Mouse (Mus musculus) embryonic facial prominence, embryonic 11.5 days (tissue): ENCODE measurements at regions not wholly inside any gene's neighbourhood (a gene's known extent, or its start where the extent isn't known, plus 50 kb on each side); places are given as distances from the start of the nearest gene placed in this dataset.

ENCODE experiments used
- ATAC-seq: fragments of 200-750 bp; cut with Nextera tagmentation; replicated peaks from 2 replicates; pipeline ENCODE4 v1.8.0; 2017; ENCODE audit warnings: low read depth; ENCODE audit not compliant: insufficient number of reproducible peaks, low FRiP score, low TSS enrichment
- DNase-seq: peaks from one replicate; pipeline ENCODE4 v3.0.0-alpha.2; 2015; ENCODE audit warnings: low spot score
- H3K27ac ChIP-seq: fragments of 300-500 bp; sonication (generic); replicated peaks from 2 replicates; pipeline ENCODE4 v1.5.1; 2014; ENCODE audit warnings: mild to moderate bottlenecking, low read depth, low read length, control low read depth
- H3K27me3 ChIP-seq: fragments of 300-500 bp; sonication (generic); 2 replicates; pipeline ENCODE4 v1.6.1; 2014; ENCODE audit warnings: mild to moderate bottlenecking, low read length, moderate library complexity, mixed read lengths; ENCODE audit not compliant: control insufficient read depth, insufficient read depth
- H3K36me3 ChIP-seq: fragments of 300-500 bp; sonication (generic); replicated peaks from 2 replicates; pipeline ENCODE4 v1.6.1; 2014; ENCODE audit warnings: low read depth, mild to moderate bottlenecking, low read length, moderate library complexity, mixed read lengths; ENCODE audit not compliant: control insufficient read depth, insufficient read depth
- H3K4me1 ChIP-seq: fragments of 300-500 bp; sonication (generic); 2 replicates; pipeline ENCODE4 v1.6.1; 2014; ENCODE audit warnings: low read length, mixed read lengths; ENCODE audit not compliant: control insufficient read depth, insufficient read depth
- H3K4me2 ChIP-seq: fragments of 300-500 bp; sonication (generic); 2 replicates; pipeline ENCODE4 v1.6.1; 2014; ENCODE audit warnings: low read depth, mild to moderate bottlenecking, control low read depth, low read length, moderate library complexity
- H3K4me3 ChIP-seq: fragments of 300-500 bp; sonication (generic); 2 replicates; pipeline ENCODE4 v1.5.1; 2014; ENCODE audit warnings: low read depth, low read length, control low read depth
- H3K9ac ChIP-seq: fragments of 300-500 bp; sonication (generic); replicated peaks from 2 replicates; pipeline ENCODE4 v1.6.1; 2014; ENCODE audit warnings: mild to moderate bottlenecking, control low read depth, low read length
- H3K9me3 ChIP-seq: fragments of 300-500 bp; sonication (generic); replicated peaks from 2 replicates; pipeline ENCODE4 v1.6.1; 2016; ENCODE audit warnings: mild to moderate bottlenecking, low read length, inconsistent platforms, mixed read lengths; ENCODE audit not compliant: control insufficient read depth
- WGBS: fragments of 180-500 bp; shearing (Covaris S2); extraction: QIAGEN DNeasy Blood & Tissue Kit; methylation state at CpG from one replicate; pipeline ENCODE4 v1.1.7; 2014; 5-methylcytosine and 5-hydroxymethylcytosine counted together

- no peaks in the 10 kb centered on the region for H3K36me3 ChIP-seq
- no peak overlapping the region for H3K4me3 ChIP-seq
- no peaks in the 10 kb centered on the region for H3K4me1 ChIP-seq
- H3K9me3 ChIP-seq = no peaks in the 10 kb centered on the region
- H3K27ac ChIP-seq = no peak overlapping the region
- ATAC-seq = no peak
- H3K9ac ChIP-seq = no peak overlapping the region
- H3K4me2 ChIP-seq = no peak overlapping the region
- peak; percentile 44 for DNase-seq
- no peaks in the 10 kb centered on the region for H3K27me3 ChIP-seq
- 67% methylated on average over 1 of the region's 1 CpGs for WGBS
Observed at GRCm38 (mm10) chr1:166782106-166782505, 100.5 kb upstream of the Fmo9 start.

- no peak overlapping the region for H3K4me2 ChIP-seq
- ATAC-seq = no peak
Observed at GRCm38 (mm10) chr1:166787945-166788344, 106.3 kb upstream of the Fmo9 start.

GRCm38 (mm10) chr1:166788824-166789399, 107.3 kb upstream of the Fmo9 start:
- H3K4me1 ChIP-seq = no peaks in the 10 kb centered on the region
- no peaks in the 10 kb centered on the region for H3K27me3 ChIP-seq
- H3K27ac ChIP-seq = no peak overlapping the region
- H3K9me3 ChIP-seq = no peaks in the 10 kb centered on the region
- no peak overlapping the region for H3K4me2 ChIP-seq
- WGBS = 51% methylated on average over 1 of the region's 1 CpGs
- DNase-seq (no peak), ATAC-seq (no peak)
- H3K9ac ChIP-seq = no peak overlapping the region
- no peaks in the 10 kb centered on the region for H3K36me3 ChIP-seq
- no peak overlapping the region for H3K4me3 ChIP-seq

More at GRCm38 (mm10) chr1:166787945-166788344, 106.3 kb upstream of the Fmo9 start:
- H3K9me3 ChIP-seq = no peaks in the 10 kb centered on the region
- no peaks in the 10 kb centered on the region for H3K4me1 ChIP-seq
- H3K9ac ChIP-seq = no peak overlapping the region
- no peak overlapping the region for H3K4me3 ChIP-seq
- H3K27me3 ChIP-seq = no peaks in the 10 kb centered on the region
- no peak overlapping the region for H3K27ac ChIP-seq
- 81% methylated on average over 1 of the region's 1 CpGs for WGBS
- no peaks in the 10 kb centered on the region for H3K36me3 ChIP-seq
- no peak for DNase-seq

- Histone ChIP-seq H3K9ac (no peak overlapping the region), H3K9me3 (no peaks in the 10 kb centered on the region), H3K4me1 (no peaks in the 10 kb centered on the region), H3K4me3 (no peak overlapping the region), H3K4me2 (no peak overlapping the region), H3K27me3 (no peaks in the 10 kb centered on the region), H3K36me3 (no peaks in the 10 kb centered on the region), H3K27ac (no peak overlapping the region)
- WGBS = 71% methylated on average over 6 of the region's 6 CpGs
- ATAC-seq (no peak), DNase-seq (no peak)
Observed at GRCm38 (mm10) chr1:166793052-166793716, 111.5 kb upstream of the Fmo9 start.

GRCm38 (mm10) chr1:166793717-166794081, 112.1 kb upstream of the Fmo9 start:
- H3K4me2 ChIP-seq = no peak overlapping the region
- 70% methylated on average over 1 of the region's 1 CpGs for WGBS
- no peak overlapping the region for H3K4me3 ChIP-seq
- H3K36me3 ChIP-seq = no peaks in the 10 kb centered on the region
- DNase-seq = no peak
- H3K27ac ChIP-seq = no peak overlapping the region
- H3K9me3 ChIP-seq = no peaks in the 10 kb centered on the region
- no peak for ATAC-seq
- H3K9ac ChIP-seq = no peak overlapping the region
- H3K27me3 ChIP-seq = no peaks in the 10 kb centered on the region
- no peaks in the 10 kb centered on the region for H3K4me1 ChIP-seq

- Histone ChIP-seq H3K4me1 (no peaks in the 10 kb centered on the region), H3K9ac (no peak overlapping the region), H3K27ac (no peak overlapping the region), H3K4me3 (no peak overlapping the region), H3K9me3 (no peaks in the 10 kb centered on the region), H3K27me3 (no peaks in the 10 kb centered on the region), H3K36me3 (no peaks in the 10 kb centered on the region), H3K4me2 (no peak overlapping the region)
- ATAC-seq (no peak), DNase-seq (peak; percentile 43)
- WGBS = 67% methylated on average over 14 of the region's 14 CpGs
Observed at GRCm38 (mm10) chr1:166794622-166795244, 113.1 kb upstream of the Fmo9 start.

- WGBS = 94% methylated on average over 4 of the region's 4 CpGs
- ATAC-seq (no peak), DNase-seq (no peak)
- no peaks in the 10 kb centered on the region for H3K4me1 ChIP-seq
- H3K4me3 ChIP-seq = no peak overlapping the region
- no peak overlapping the region for H3K9ac ChIP-seq
- H3K9me3 ChIP-seq = no peaks in the 10 kb centered on the region
- no peaks in the 10 kb centered on the region for H3K27me3 ChIP-seq
- no peak overlapping the region for H3K27ac ChIP-seq
- no peaks in the 10 kb centered on the region for H3K36me3 ChIP-seq
- no peak overlapping the region for H3K4me2 ChIP-seq
Observed at GRCm38 (mm10) chr1:166795613-166796012, 114.0 kb upstream of the Fmo9 start.

GRCm38 (mm10) chr1:166796362-166796925, 114.8 kb upstream of the Fmo9 start:
- H3K9me3 ChIP-seq = no peaks in the 10 kb centered on the region
- H3K4me2 ChIP-seq = no peak overlapping the region
- no peak for ATAC-seq
- H3K27me3 ChIP-seq = no peaks in the 10 kb centered on the region
- no peak overlapping the region for H3K27ac ChIP-seq
- no peaks in the 10 kb centered on the region for H3K36me3 ChIP-seq
- H3K9ac ChIP-seq = no peak overlapping the region
- WGBS = 73% methylated on average over 6 of the region's 6 CpGs
- no peaks in the 10 kb centered on the region for H3K4me1 ChIP-seq
- H3K4me3 ChIP-seq = no peak overlapping the region
- DNase-seq = no peak
